Mouse (Mus musculus): ENCODE measurements at regions not wholly inside any gene's neighbourhood (a gene's known extent, or its start where the extent isn't known, plus 50 kb on each side); places are given as distances from the start of the nearest gene placed in this dataset.

DNA sequence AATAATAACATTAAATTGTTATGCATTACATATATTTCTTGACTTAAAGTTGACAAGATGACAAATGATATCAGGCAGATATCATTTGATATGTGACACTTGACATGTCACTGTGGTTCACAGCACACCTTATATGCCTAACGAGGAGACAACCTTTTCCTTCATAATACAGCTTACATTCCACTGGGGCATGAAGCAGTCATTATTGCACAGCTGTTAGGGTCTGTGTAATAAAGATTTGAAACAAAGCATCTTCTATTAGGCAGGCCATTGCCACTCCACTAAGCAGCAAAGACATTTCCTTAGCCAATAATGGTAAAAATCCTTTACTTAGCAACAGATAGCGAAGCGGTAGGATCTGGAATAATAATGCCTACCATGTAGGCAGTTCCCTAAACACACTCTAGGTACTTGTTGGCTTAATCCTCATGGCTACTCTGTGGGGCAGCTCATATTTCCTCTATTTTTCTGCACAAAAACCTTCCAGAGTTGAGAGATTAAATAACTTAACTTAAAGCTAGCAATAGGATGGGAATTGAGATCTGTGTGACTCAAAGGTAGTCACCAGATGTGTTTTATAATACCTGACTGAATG lies 112.0 kb upstream of the Slc35f1 start:
- Histone ChIP-seq H3K9me3 (ENCODE audit: low read length) (no peaks in the 10 kb centered on the region), H3K27me3 (ENCODE audit: insufficient read depth, low read length) (no peaks in the 10 kb centered on the region), H3K4me2 (ENCODE audit: low read depth, low read length) (no peak overlapping the region), H3K9ac (replicated peaks; ENCODE audit: low read length) (no peak overlapping the region), H3K27ac (no peak overlapping the region), H3K36me3 (ENCODE audit: insufficient read depth, low read length) (no peaks in the 10 kb centered on the region), H3K4me3 (ENCODE audit: low read length) (no peak overlapping the region), H3K4me1 (ENCODE audit: insufficient read depth, low read length) (no peaks in the 10 kb centered on the region)
- no peak for ATAC-seq
- TF ChIP-seq CTCF (IDR thresholded peaks at IDR 0.05; ENCODE audit: low read depth): no peak
- no peak for DNase-seq (ENCODE audit: low spot score)
- WGBS: 52% methylated on average over 3 of the region's 3 CpGs

DNA sequence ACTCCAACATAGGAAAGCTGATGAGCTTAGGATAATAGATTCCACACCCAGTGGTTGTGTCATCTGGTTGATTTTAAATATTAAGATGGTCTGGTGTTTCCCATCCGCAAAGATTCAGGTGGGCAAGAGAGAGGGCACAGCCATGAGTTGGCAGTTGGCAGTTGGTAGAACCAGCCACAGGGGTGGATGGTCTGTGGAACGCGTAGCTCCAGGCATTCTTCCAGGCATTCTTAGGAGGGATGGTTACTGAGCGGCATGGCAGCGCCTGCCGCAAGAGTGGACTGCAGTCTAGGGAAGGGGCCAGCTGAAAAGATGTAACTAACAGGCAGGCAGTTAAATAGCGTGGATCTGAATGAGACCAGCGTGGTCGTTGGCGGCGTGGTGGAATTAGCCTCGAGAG lies 96.6 kb upstream of the Slc35f1 start:
- Histone ChIP-seq H3K9me3 (ENCODE audit: low read length) (no peaks in the 10 kb centered on the region), H3K27me3 (ENCODE audit: insufficient read depth, low read length) (no peaks in the 10 kb centered on the region), H3K27ac (no peak overlapping the region), H3K9ac (replicated peaks; ENCODE audit: low read length) (no peak overlapping the region), H3K36me3 (ENCODE audit: insufficient read depth, low read length) (no peaks in the 10 kb centered on the region), H3K4me3 (ENCODE audit: low read length) (no peak overlapping the region), H3K4me2 (ENCODE audit: low read depth, low read length) (no peak overlapping the region), H3K4me1 (ENCODE audit: insufficient read depth, low read length) (no peaks in the 10 kb centered on the region)
- TF ChIP-seq CTCF (IDR thresholded peaks at IDR 0.05; ENCODE audit: low read depth): no peak
- no peak for DNase-seq (ENCODE audit: low spot score)
- ATAC-seq: no peak
- WGBS: 93% methylated on average over 12 of the region's 12 CpGs
